Mouse (Mus musculus) cerebellum, postnatal 4 days (tissue): ENCODE data around the gene Zfp617.
"Not testable (repeated sequence)": the region's sequence is repeated elsewhere in the genome, so short reads cannot be mapped to it uniquely, and the experiment has no call there.

Experiments used
- DNase-seq, 2 experiments: peaks; one replicate each; pipeline ENCODE4 v3.0.0; 2022; ENCODE audit warnings: low spot score in 2 of 2, mixed read lengths in 1 of 2

Gene Zfp617

GRCm38 (mm10) chr8:71952489-71952888 lies 44.1 kb downstream of the Zfp617 start:
- no peak for DNase-seq

- DNase-seq = not testable (repeated sequence)
Observed at GRCm38 (mm10) chr8:71952961-71953700, 44.7 kb downstream of the Zfp617 start.

GRCm38 (mm10) chr8:71954666-71955065 lies 46.2 kb downstream of the Zfp617 start:
- no peak for DNase-seq

- no peak for DNase-seq
Observed at GRCm38 (mm10) chr8:71960483-71960882, 52.0 kb downstream of the Zfp617 start.

- no peak for DNase-seq
Observed at GRCm38 (mm10) chr8:71961796-71962195, 53.4 kb downstream of the Zfp617 start.

- no peak for DNase-seq
Observed at GRCm38 (mm10) chr8:71964051-71964450, 55.6 kb downstream of the Zfp617 start.

- DNase-seq = no peak
Observed at GRCm38 (mm10) chr8:71965166-71965565, 56.7 kb downstream of the Zfp617 start.

GRCm38 (mm10) chr8:71966411-71966810 lies 58.0 kb downstream of the Zfp617 start:
- no peak for DNase-seq

GRCm38 (mm10) chr8:71967261-71967660 lies 58.8 kb downstream of the Zfp617 start:
- DNase-seq = no peak

- DNase-seq = no peak
Observed at GRCm38 (mm10) chr8:71968100-71968499, 59.7 kb downstream of the Zfp617 start.

- no peak for DNase-seq
Observed at GRCm38 (mm10) chr8:71968636-71969035, 60.2 kb downstream of the Zfp617 start.

GRCm38 (mm10) chr8:71971945-71972344 lies 63.5 kb downstream of the Zfp617 start:
- DNase-seq = no peak

GRCm38 (mm10) chr8:71974211-71974610 lies 65.8 kb downstream of the Zfp617 start:
- no peak for DNase-seq

GRCm38 (mm10) chr8:71981032-71981431 lies 72.6 kb downstream of the Zfp617 start:
- DNase-seq = no peak

GRCm38 (mm10) chr8:71981456-71981855 lies 73.0 kb downstream of the Zfp617 start:
- no peak for DNase-seq
